Mouse (Mus musculus) heart, adult 8-10 months (tissue): ENCODE measurements around the gene Gmeb2. TPM values are rescaled to one million over a fixed set of nuclear protein-coding genes. Genes with fewer than 3 reads are reported as not detected.

Source experiments
- DNase-seq: peaks from one replicate; pipeline ENCODE4 v3.0.0; 2022; ENCODE audit warnings: low spot score
- total RNA-seq, 4 experiments: library from RNA; stranded (reverse); gene quantifications; 2 replicates each; pipeline ENCODE4 v1.2.4; 2022

Gene Gmeb2
- total RNA-seq, 4 experiments from 2014 or later: 6.9 to 8.8 (median 7.7) TPM

GRCm38 (mm10) chr2:181276766-181277165, 11.1 kb downstream of the Gmeb2 start:
- peak; percentile 57 for DNase-seq

GRCm38 (mm10) chr2:181274639-181275038, 13.2 kb downstream of the Gmeb2 start:
- DNase-seq: no peak

GRCm38 (mm10) chr2:181273829-181274228, 14.0 kb downstream of the Gmeb2 start:
- no peak for DNase-seq

GRCm38 (mm10) chr2:181272092-181272491, 15.7 kb downstream of the Gmeb2 start:
- peak; percentile 58 for DNase-seq

GRCm38 (mm10) chr2:181266839-181267238, 21.0 kb downstream of the Gmeb2 start:
- DNase-seq: no peak

GRCm38 (mm10) chr2:181253248-181253647, 34.6 kb downstream of the Gmeb2 start:
- DNase-seq: no peak

- DNase-seq: no peak
Observed at GRCm38 (mm10) chr2:181251841-181252240, 36.0 kb downstream of the Gmeb2 start.

GRCm38 (mm10) chr2:181249217-181249616, 38.6 kb downstream of the Gmeb2 start:
- DNase-seq: no peak

GRCm38 (mm10) chr2:181245031-181245430, 42.8 kb downstream of the Gmeb2 start:
- no peak for DNase-seq

- peak; percentile 44 for DNase-seq
Observed at GRCm38 (mm10) chr2:181243706-181244394, 44.0 kb downstream of the Gmeb2 start.

- no peak for DNase-seq
Observed at GRCm38 (mm10) chr2:181242314-181242665, 45.5 kb downstream of the Gmeb2 start.

- DNase-seq: peak; percentile 64
Observed at GRCm38 (mm10) chr2:181241602-181242313, 46.1 kb downstream of the Gmeb2 start, which contains the start of gene Helz2. Gene Helz2, minus strand, starts transcription at chr2:181242027.

GRCm38 (mm10) chr2:181240806-181241440, 46.9 kb downstream of the Gmeb2 start:
- DNase-seq: no peak

GRCm38 (mm10) chr2:181239261-181239660, 48.6 kb downstream of the Gmeb2 start:
- DNase-seq: no peak

- DNase-seq: no peak
Observed at GRCm38 (mm10) chr2:181238861-181239260, 49.0 kb downstream of the Gmeb2 start.

- no peak for DNase-seq
Observed at GRCm38 (mm10) chr2:181238091-181238610, 49.7 kb downstream of the Gmeb2 start.

- no peak for DNase-seq
Observed at GRCm38 (mm10) chr2:181237251-181238014, 50.4 kb downstream of the Gmeb2 start.

- DNase-seq: no peak
Observed at GRCm38 (mm10) chr2:181235681-181236566, 51.9 kb downstream of the Gmeb2 start.

GRCm38 (mm10) chr2:181234680-181235079, 53.2 kb downstream of the Gmeb2 start:
- no peak for DNase-seq

- DNase-seq: no peak
Observed at GRCm38 (mm10) chr2:181233443-181233842, 54.4 kb downstream of the Gmeb2 start.

GRCm38 (mm10) chr2:181231171-181231570, 56.7 kb downstream of the Gmeb2 start:
- no peak for DNase-seq
